In genomic region chr1:134801758-134802157, GRCm38 (mm10) we compare ENCODE assay signal across 14 mouse cellular contexts.
DNase-seq lines count a peak whose midpoint lies in the region; ATAC-seq and TF ChIP-seq lines count a peak whose summit lies in the region.
"Had no signal": no experiment of that assay in that cellular context is flagged by ENCODE, and none has a peak within 500 bp of the region (broad histone marks: within the 10 kb centered on the region; RNA-seq: fewer than 3 reads in every experiment).

No protein-coding gene starts in this region.

- peaks cover 8% of the 10 kb centered on the region; the same call in 1 of the 2 replicates for H3K4me1 ChIP-seq in kidney, adult 2 months (ENCODE audit: control insufficient read depth, insufficient read depth, low read length)
- H3K4me1 ChIP-seq in kidney, embryonic 14.5 days (ENCODE audit: control insufficient read depth, insufficient read depth, low read length), result peaks cover 28% of the 10 kb centered on the region
- H3K4me1 ChIP-seq in megakaryocyte, embryonic 14.5 days, result no peaks in the 10 kb centered on the region; the same call in 1 of the 2 replicates
- H3K4me1 ChIP-seq in intestine, embryonic 15.5 days (replicated peaks), result peaks cover 9% of the 10 kb centered on the region
- peaks cover 28% of the 10 kb centered on the region for H3K4me1 ChIP-seq in stomach, embryonic 16.5 days (ENCODE audit: control insufficient read depth, insufficient read depth, low read length)

- TF ChIP-seq CTCF in kidney, adult 2 months (conservative IDR thresholded peaks at IDR 0.05; ENCODE audit: insufficient read depth, insufficient read length, low read depth, low read length), result no peak

- no peak for ATAC-seq in kidney, embryonic 14.5 days (ENCODE audit: low FRiP score, low TSS enrichment)
- no peak for ATAC-seq in megakaryocyte, adult 5-6 weeks (ENCODE audit: poor library complexity, severe bottlenecking)
- ATAC-seq in intestine, embryonic 15.5 days, result no peak
- no peak for ATAC-seq in stomach, embryonic 16.5 days (ENCODE audit: insufficient read depth, low FRiP score)

- no peak overlapping the region; the same call in 1 of the 2 replicates for H3K4me2 ChIP-seq in kidney, embryonic 14.5 days (replicated peaks; ENCODE audit: low read depth, low read length)
- peak overlapping the region; percentile 48 for H3K4me2 ChIP-seq in intestine, embryonic 15.5 days (replicated peaks)
- H3K4me2 ChIP-seq in stomach, embryonic 16.5 days (ENCODE audit: low read depth, low read length), result peak overlapping the region; percentile 50
- H3K4me2 ChIP-seq: hindbrain, embryonic 14.5 days had no signal

- 76% methylated on average over 7 of the region's 7 CpGs for WGBS in kidney, adult 2 months
- 88% methylated on average over 7 of the region's 7 CpGs for WGBS in kidney, embryonic 14.5 days
- 68% methylated on average over 7 of the region's 7 CpGs for WGBS in intestine, embryonic 15.5 days
- WGBS in stomach, embryonic 16.5 days, result 67% methylated on average over 7 of the region's 7 CpGs

- H3K9ac ChIP-seq in kidney, embryonic 14.5 days (ENCODE audit: low read depth, low read length), result no peak overlapping the region
- H3K9ac ChIP-seq in intestine, embryonic 15.5 days, result peak overlapping the region; percentile 13
- H3K9ac ChIP-seq in stomach, embryonic 16.5 days (ENCODE audit: low read length), result peak overlapping the region; percentile 67
- H3K9ac ChIP-seq: hindbrain, embryonic 14.5 days had no signal

- no peak for TF ChIP-seq POLR2A in kidney, adult 2 months (IDR thresholded peaks at IDR 0.05; ENCODE audit: low read depth, low read length)

- 0 out of 2 replicates have a peak overlapping the region, but pooled peaks have one; percentile 7 for H3K27ac ChIP-seq in kidney, adult 2 months (ENCODE audit: insufficient read depth, low read depth, low read length)
- no peak overlapping the region for H3K27ac ChIP-seq in kidney, embryonic 14.5 days (ENCODE audit: low read depth, low read length)
- peak overlapping the region; percentile 82 for H3K27ac ChIP-seq in intestine, embryonic 15.5 days
- peak overlapping the region; percentile 97 for H3K27ac ChIP-seq in stomach, embryonic 16.5 days (ENCODE audit: low read length)
- H3K27ac ChIP-seq: forebrain, embryonic 10.5 days; hindbrain, embryonic 14.5 days; macrophage had no signal

- DNase-seq in kidney, adult 2 months, result no peak
- no peak for DNase-seq in gastrocnemius, adult 18-20 months (ENCODE audit: low spot score)
- DNase-seq: adrenal gland, postnatal 25 days; cerebellum, adult 11-12 months; gastrocnemius, postnatal 14 days; right cerebral cortex, postnatal 14 days had no signal

- no peaks in the 10 kb centered on the region for H3K9me3 ChIP-seq in kidney, embryonic 14.5 days (ENCODE audit: control insufficient read depth, low read length)
- H3K9me3 ChIP-seq in megakaryocyte, embryonic 14.5 days, result peaks cover 4% of the 10 kb centered on the region; the same call in 1 of the 2 replicates
- no peaks in the 10 kb centered on the region for H3K9me3 ChIP-seq in intestine, embryonic 15.5 days
- no peaks in the 10 kb centered on the region for H3K9me3 ChIP-seq in stomach, embryonic 16.5 days (replicated peaks; ENCODE audit: control insufficient read depth, low read length)

- H3K36me3 ChIP-seq in kidney, adult 2 months (ENCODE audit: control insufficient read depth, insufficient read depth, low read length), result no peaks in the 10 kb centered on the region; the same call in 1 of the 2 replicates
- H3K36me3 ChIP-seq in kidney, embryonic 14.5 days (ENCODE audit: control insufficient read depth, insufficient read depth, low read length), result 0 out of 2 replicates have a peak, but pooled peaks cover 3% of the 10 kb centered on the region
- H3K36me3 ChIP-seq in megakaryocyte, embryonic 14.5 days (replicated peaks; ENCODE audit: low read length), result peaks cover 47% of the 10 kb centered on the region
- no peaks in the 10 kb centered on the region for H3K36me3 ChIP-seq in intestine, embryonic 15.5 days
- H3K36me3 ChIP-seq in stomach, embryonic 16.5 days (ENCODE audit: control insufficient read depth, insufficient read depth, low read length), result no peaks in the 10 kb centered on the region

- H3K27me3 ChIP-seq in kidney, adult 2 months (replicated peaks; ENCODE audit: control insufficient read depth, insufficient read depth, low read length), result no peaks in the 10 kb centered on the region
- no peaks in the 10 kb centered on the region for H3K27me3 ChIP-seq in kidney, embryonic 14.5 days (ENCODE audit: control insufficient read depth, insufficient read depth, low read length)
- no peaks in the 10 kb centered on the region for H3K27me3 ChIP-seq in megakaryocyte, embryonic 14.5 days (replicated peaks)
- no peaks in the 10 kb centered on the region for H3K27me3 ChIP-seq in intestine, embryonic 15.5 days (replicated peaks)
- no peaks in the 10 kb centered on the region for H3K27me3 ChIP-seq in stomach, embryonic 16.5 days (ENCODE audit: control insufficient read depth, insufficient read depth, low read length)

- H3K4me3 ChIP-seq in kidney, adult 2 months (ENCODE audit: insufficient read depth, low read depth, low read length), result peak overlapping the region; percentile 40
- H3K4me3 ChIP-seq in kidney, embryonic 14.5 days (ENCODE audit: low read length), result no peak overlapping the region
- H3K4me3 ChIP-seq in megakaryocyte, embryonic 14.5 days (replicated peaks), result peak overlapping the region; percentile 56
- H3K4me3 ChIP-seq in intestine, embryonic 15.5 days (replicated peaks), result peak overlapping the region; percentile 25
- peak overlapping the region; percentile 45 for H3K4me3 ChIP-seq in stomach, embryonic 16.5 days (replicated peaks; ENCODE audit: low read length)
- H3K4me3 ChIP-seq: forebrain, embryonic 10.5 days had no signal
